Mouse (Mus musculus): ENCODE measurements around the gene Lamtor4. TPM values are rescaled to one million over a fixed set of nuclear protein-coding genes. Genes with fewer than 3 reads are reported as not detected.
"Not testable (repeated sequence)": the region's sequence is repeated elsewhere in the genome, so short reads cannot be mapped to it uniquely, and the experiment has no call there.

The Lamtor4 gene
- polyA plus RNA-seq (2015; fragmentation: Nextera tagmentation; extraction: Ambion mirVana) = 73.5 and 75.6 TPM in 2 replicates

- Histone ChIP-seq H3K27ac (ENCODE audit: low read length) (peak within 1 kb of the TSS; percentile 73), H3K4me2 (replicated peaks; ENCODE audit: low read depth, low read length) (peak within 1 kb of the TSS; percentile 89), H3K9ac (replicated peaks; ENCODE audit: low read depth) (peak within 1 kb of the TSS; percentile 58), H3K27me3 (replicated peaks; ENCODE audit: insufficient read depth, low read length) (no peaks in the 10 kb centered on the region), H3K9me3 (ENCODE audit: low read length) (no peaks in the 10 kb centered on the region), H3K4me1 (ENCODE audit: insufficient read depth, low read depth, low read length) (peaks cover 7% of the 10 kb centered on the region; the same call in 1 of the 2 replicates), H3K36me3 (ENCODE audit: insufficient read depth, low read length) (0 out of 2 replicates have a peak, but pooled peaks cover 4% of the 10 kb centered on the region), H3K4me3 (ENCODE audit: low read depth, low read length) (peak within 1 kb of the TSS; percentile 75)
- TF ChIP-seq EP300 (IDR thresholded peaks at IDR 0.05) (no peak), CTCF (IDR thresholded peaks at IDR 0.05) (peak; percentile 42)
- WGBS = under 1% methylated on average over 38 of the region's 38 CpGs
- peak; percentile 99 for ATAC-seq
- DNase-seq (ENCODE audit: low spot score) = peak; percentile 98
Measured at GRCm38 (mm10) chr5:138255353-138256093, at the start of gene Lamtor4. TSS of gene Lamtor4 (plus strand) at chr5:138255482.

GRCm38 (mm10) chr5:138207253-138207652 lies 48.0 kb upstream of the Lamtor4 start:
- Histone ChIP-seq H3K27ac (ENCODE audit: low read length) (no peak overlapping the region), H3K4me1 (ENCODE audit: insufficient read depth, low read depth, low read length) (no peaks in the 10 kb centered on the region), H3K36me3 (ENCODE audit: insufficient read depth, low read length) (no peaks in the 10 kb centered on the region), H3K9ac (replicated peaks; ENCODE audit: low read depth) (no peak overlapping the region), H3K4me3 (ENCODE audit: low read depth, low read length) (no peak overlapping the region), H3K27me3 (replicated peaks; ENCODE audit: insufficient read depth, low read length) (no peaks in the 10 kb centered on the region), H3K9me3 (ENCODE audit: low read length) (no peaks in the 10 kb centered on the region), H3K4me2 (replicated peaks; ENCODE audit: low read depth, low read length) (no peak overlapping the region)
- 84% methylated on average over 1 of the region's 1 CpGs for WGBS
- DNase-seq (ENCODE audit: low spot score) (no peak), ATAC-seq (no peak)
- no peak for TF ChIP-seq EP300 (IDR thresholded peaks at IDR 0.05)
- no peak for TF ChIP-seq CTCF (IDR thresholded peaks at IDR 0.05)

- Histone ChIP-seq H3K27me3 (replicated peaks; ENCODE audit: insufficient read depth, low read length) (no peaks in the 10 kb centered on the region), H3K4me1 (ENCODE audit: insufficient read depth, low read depth, low read length) (no peaks in the 10 kb centered on the region), H3K9ac (replicated peaks; ENCODE audit: low read depth) (no peak overlapping the region), H3K4me3 (ENCODE audit: low read depth, low read length) (no peak overlapping the region), H3K36me3 (ENCODE audit: insufficient read depth, low read length) (no peaks in the 10 kb centered on the region), H3K27ac (ENCODE audit: low read length) (no peak overlapping the region), H3K9me3 (ENCODE audit: low read length) (no peaks in the 10 kb centered on the region), H3K4me2 (replicated peaks; ENCODE audit: low read depth, low read length) (no peak overlapping the region)
- 75% methylated on average over 4 of the region's 4 CpGs for WGBS
- ATAC-seq = no peak
- TF ChIP-seq EP300 (IDR thresholded peaks at IDR 0.05) = no peak
- TF ChIP-seq CTCF (IDR thresholded peaks at IDR 0.05) = no peak
- no peak for DNase-seq (ENCODE audit: low spot score)
Measured at GRCm38 (mm10) chr5:138207873-138208272, 47.4 kb upstream of the Lamtor4 start.

- 89% methylated on average over 13 of the region's 13 CpGs for WGBS
- not testable (repeated sequence) for H3K4me1 ChIP-seq (ENCODE audit: insufficient read depth, low read depth, low read length); H3K9me3 ChIP-seq (ENCODE audit: low read length); ATAC-seq; H3K4me3 ChIP-seq (ENCODE audit: low read depth, low read length); H3K27ac ChIP-seq (ENCODE audit: low read length); DNase-seq (ENCODE audit: low spot score); H3K27me3 ChIP-seq (replicated peaks; ENCODE audit: insufficient read depth, low read length); H3K36me3 ChIP-seq (ENCODE audit: insufficient read depth, low read length); H3K9ac ChIP-seq (replicated peaks; ENCODE audit: low read depth); H3K4me2 ChIP-seq (replicated peaks; ENCODE audit: low read depth, low read length)
Measured at GRCm38 (mm10) chr5:138216632-138217031, 38.6 kb upstream of the Lamtor4 start.

GRCm38 (mm10) chr5:138219864-138220263 lies 35.4 kb upstream of the Lamtor4 start:
- no peaks in the 10 kb centered on the region for H3K4me1 ChIP-seq (ENCODE audit: insufficient read depth, low read depth, low read length)
- H3K27me3 ChIP-seq (replicated peaks; ENCODE audit: insufficient read depth, low read length) = no peaks in the 10 kb centered on the region
- no peak overlapping the region for H3K4me2 ChIP-seq (replicated peaks; ENCODE audit: low read depth, low read length)
- H3K36me3 ChIP-seq (ENCODE audit: insufficient read depth, low read length) = no peaks in the 10 kb centered on the region
- H3K27ac ChIP-seq (ENCODE audit: low read length) = no peak overlapping the region
- ATAC-seq = no peak
- DNase-seq (ENCODE audit: low spot score) = no peak
- H3K9me3 ChIP-seq (ENCODE audit: low read length) = no peaks in the 10 kb centered on the region
- WGBS = 27% methylated on average over 2 of the region's 2 CpGs
- no peak overlapping the region for H3K4me3 ChIP-seq (ENCODE audit: low read depth, low read length)
- no peak for TF ChIP-seq EP300 (IDR thresholded peaks at IDR 0.05)
- no peak for TF ChIP-seq CTCF (IDR thresholded peaks at IDR 0.05)
- no peak overlapping the region for H3K9ac ChIP-seq (replicated peaks; ENCODE audit: low read depth)

- H3K4me2 ChIP-seq (replicated peaks; ENCODE audit: low read depth, low read length) = no peak overlapping the region
- DNase-seq (ENCODE audit: low spot score) = peak; percentile 79
- TF ChIP-seq CTCF (IDR thresholded peaks at IDR 0.05) = peak; percentile 86
- TF ChIP-seq EP300 (IDR thresholded peaks at IDR 0.05) = no peak
- 23% methylated on average over 4 of the region's 4 CpGs for WGBS
- no peaks in the 10 kb centered on the region for H3K9me3 ChIP-seq (ENCODE audit: low read length)
- no peak overlapping the region for H3K4me3 ChIP-seq (ENCODE audit: low read depth, low read length)
- no peaks in the 10 kb centered on the region for H3K27me3 ChIP-seq (replicated peaks; ENCODE audit: insufficient read depth, low read length)
- no peak for ATAC-seq
- H3K4me1 ChIP-seq (ENCODE audit: insufficient read depth, low read depth, low read length) = no peaks in the 10 kb centered on the region
- H3K36me3 ChIP-seq (ENCODE audit: insufficient read depth, low read length) = no peaks in the 10 kb centered on the region
- H3K9ac ChIP-seq (replicated peaks; ENCODE audit: low read depth) = no peak overlapping the region
- H3K27ac ChIP-seq (ENCODE audit: low read length) = no peak overlapping the region
Measured at GRCm38 (mm10) chr5:138222111-138222510, 33.2 kb upstream of the Lamtor4 start.

Data from lung, postnatal 0 days (tissue).